ENCODE assay signal across 11 mouse cellular contexts in the genomic region with DNA sequence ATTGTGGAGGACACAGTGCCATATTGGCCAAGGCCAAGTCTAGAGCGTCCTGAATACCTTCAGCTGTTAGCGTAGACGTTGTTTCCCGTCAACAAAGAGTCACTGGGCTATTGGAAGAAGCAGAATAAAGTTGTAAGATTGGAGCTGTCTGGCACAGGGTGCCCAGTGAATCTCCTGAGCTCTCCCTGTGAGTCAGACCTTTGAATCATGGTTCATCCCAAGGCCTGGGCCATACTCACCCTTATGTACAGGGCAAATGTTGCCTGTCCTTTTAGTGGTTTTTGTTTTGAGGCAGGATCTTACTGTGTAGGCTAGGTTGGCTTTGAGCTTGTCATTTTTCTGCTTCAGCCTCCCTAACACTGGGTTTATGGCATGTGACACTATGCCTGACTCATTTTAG.
"Had no signal": no experiment of that assay in that cellular context is flagged by ENCODE, and none has a peak within 500 bp of the region (broad histone marks: within the 10 kb centered on the region; RNA-seq: fewer than 3 reads in every experiment).

No protein-coding gene starts in this region.

- ATAC-seq: midbrain, embryonic 13.5 days had no signal

- DNase-seq: kidney, postnatal 10 days; kidney, postnatal 4 days; left cerebral cortex, postnatal 4 days; lung, adult 18-20 months; thymus, postnatal 4 days had no signal

- H3K4me2 ChIP-seq: limb, embryonic 13.5 days; midbrain, embryonic 13.5 days; neural tube, embryonic 12.5 days had no signal

- H3K4me3 ChIP-seq: layer of hippocampus, adult 2 months; limb, embryonic 13.5 days; midbrain, embryonic 13.5 days; neural tube, embryonic 12.5 days had no signal

- H3K9me3 ChIP-seq: limb, embryonic 13.5 days; midbrain, embryonic 13.5 days; neural tube, embryonic 12.5 days had no signal

- H3K27ac ChIP-seq: layer of hippocampus, adult 2 months; limb, embryonic 13.5 days; liver, embryonic 14.5 days; midbrain, embryonic 13.5 days; neural tube, embryonic 12.5 days; stomach, postnatal 0 days had no signal

- H3K27me3 ChIP-seq: limb, embryonic 13.5 days; midbrain, embryonic 13.5 days; neural tube, embryonic 12.5 days had no signal

- H3K9ac ChIP-seq: limb, embryonic 13.5 days; liver, embryonic 14.5 days; midbrain, embryonic 13.5 days; neural tube, embryonic 12.5 days had no signal

- H3K36me3 ChIP-seq: limb, embryonic 13.5 days; midbrain, embryonic 13.5 days; neural tube, embryonic 12.5 days had no signal
